Mouse (Mus musculus) lung, postnatal 0 days (tissue): ENCODE data around the gene Siva1.

Experiments
- CTCF ChIP-seq: IDR thresholded peaks from 2 replicates; pipeline ENCODE4 v1.5.1; 2016; ENCODE audit warnings: antibody characterized with exemption, mild to moderate bottlenecking
- EP300 ChIP-seq: IDR thresholded peaks from 2 replicates; pipeline ENCODE4 v1.6.1; 2016; ENCODE audit warnings: antibody characterized with exemption, mild to moderate bottlenecking, control low read depth

GRCm38 (mm10) chr12:112673576-112674091 is 29.2 kb downstream of the Siva1 start:
- TF ChIP-seq CTCF (no peak), EP300 (no peak)
